Mouse (Mus musculus) erythroid progenitor cell, adult 5-6 weeks (primary cell): ENCODE data around the gene Ralgds. TPM values are rescaled to one million over a fixed set of nuclear protein-coding genes. Genes with fewer than 3 reads are reported as not detected.

Experiments used
- ATAC-seq: replicated peaks from 2 replicates; pipeline ENCODE4 v1.8.0; 2016; ENCODE audit warnings: moderate number of reproducible peaks, mild to moderate bottlenecking, moderate TSS enrichment, inconsistent platforms; ENCODE audit not compliant: poor library complexity, low FRiP score, severe bottlenecking
- total RNA-seq, 2 experiments: library from RNA; stranded (forward) in 1 of 2; stranded (reverse) in 1 of 2; fragments of 150-400 nt in 1 of 2; fragments of 186-747, 209-891 nt in 1 of 2; gene quantifications; 2 replicates each; pipeline versions ENCODE4 v1.2.3 to v1.2.4; 2015 to 2017; ENCODE audit warnings: low replicate concordance in 2 of 2

The Ralgds gene
- total RNA-seq, 2 experiments from 2014 or later, result 0.84 to 0.98 TPM

DNA sequence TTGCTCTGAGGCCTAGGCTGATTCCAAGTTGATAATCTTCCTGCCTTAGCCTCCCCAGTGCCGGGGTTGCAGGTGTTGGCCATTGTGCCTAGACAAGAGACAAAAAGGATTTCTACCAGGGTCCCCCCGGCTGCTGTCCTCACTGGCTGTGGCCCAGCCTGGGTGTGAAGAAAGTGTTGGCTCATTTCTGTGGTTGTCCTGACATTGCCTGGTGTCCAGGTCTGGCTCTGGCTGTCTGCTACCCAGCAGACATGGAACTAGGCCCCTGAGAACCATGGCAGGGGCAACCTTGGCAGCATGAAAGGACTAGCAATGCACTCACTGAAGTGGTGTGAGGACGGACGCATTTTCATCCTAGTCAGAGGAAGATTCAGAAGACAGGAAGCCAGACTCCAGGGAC is 16.9 kb downstream of the Ralgds start:
- ATAC-seq, result no peak

DNA sequence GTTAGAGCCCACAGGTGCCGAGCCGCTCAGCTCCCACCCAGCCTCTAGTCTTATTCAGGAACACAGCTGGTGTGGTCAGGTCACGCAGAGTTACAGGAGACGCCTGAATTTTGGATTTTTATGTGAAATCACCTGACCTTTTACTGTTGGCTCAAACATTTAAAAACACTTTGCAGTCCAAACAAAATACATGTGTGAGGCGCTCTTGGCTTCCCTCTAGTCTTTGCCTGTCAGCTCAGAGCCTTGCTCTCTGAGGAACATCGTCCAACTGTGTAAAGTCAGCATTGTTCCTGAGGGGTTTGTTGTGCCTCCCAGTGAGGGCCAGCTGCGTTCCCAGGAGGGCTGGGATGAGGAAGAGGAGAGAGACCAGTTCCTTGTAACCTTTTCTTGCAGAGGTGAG is 17.4 kb downstream of the Ralgds start:
- ATAC-seq, result no peak

DNA sequence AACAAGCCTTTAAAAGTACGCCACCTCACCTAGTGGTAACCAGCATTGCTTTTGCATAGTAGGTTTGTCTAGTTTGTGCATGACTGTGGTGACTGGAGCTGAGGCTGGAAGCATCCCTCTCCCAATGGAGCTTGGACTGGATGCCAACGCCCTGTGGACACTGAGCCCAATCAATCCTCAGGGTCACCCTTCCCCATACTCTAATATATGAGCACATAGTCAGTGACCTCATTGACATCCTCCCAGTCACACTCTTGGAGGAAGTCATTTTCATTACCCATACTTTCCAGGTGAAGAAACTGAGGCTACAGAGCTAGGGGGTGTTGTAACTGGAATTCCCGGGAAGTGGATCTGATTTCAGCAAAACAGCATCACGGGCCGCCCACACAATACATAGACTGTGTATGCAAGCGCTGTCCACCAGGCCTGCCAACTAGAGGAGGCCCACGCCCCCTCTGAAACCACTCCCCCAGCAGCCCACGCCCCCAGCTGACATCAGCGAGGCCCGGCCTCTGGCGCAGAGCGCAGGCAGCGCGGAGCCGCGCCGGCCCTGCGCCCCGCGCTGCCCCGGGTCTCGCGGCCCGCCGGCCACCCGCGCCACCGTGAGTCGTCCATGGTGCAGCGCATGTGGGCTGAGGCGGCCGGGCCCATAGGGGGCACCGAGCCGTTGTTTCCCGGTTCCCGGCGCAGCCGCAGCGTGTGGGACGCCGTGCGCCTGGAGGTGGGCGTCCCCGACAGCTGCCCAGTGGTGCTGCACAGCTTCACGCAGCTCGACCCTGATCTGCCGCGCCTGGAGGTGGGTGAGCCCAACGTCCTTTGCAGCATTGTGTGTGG is 20.2 kb downstream of the Ralgds start:
- ATAC-seq, result 0 out of 2 replicates have a peak, but pooled peaks have one; percentile 24

DNA sequence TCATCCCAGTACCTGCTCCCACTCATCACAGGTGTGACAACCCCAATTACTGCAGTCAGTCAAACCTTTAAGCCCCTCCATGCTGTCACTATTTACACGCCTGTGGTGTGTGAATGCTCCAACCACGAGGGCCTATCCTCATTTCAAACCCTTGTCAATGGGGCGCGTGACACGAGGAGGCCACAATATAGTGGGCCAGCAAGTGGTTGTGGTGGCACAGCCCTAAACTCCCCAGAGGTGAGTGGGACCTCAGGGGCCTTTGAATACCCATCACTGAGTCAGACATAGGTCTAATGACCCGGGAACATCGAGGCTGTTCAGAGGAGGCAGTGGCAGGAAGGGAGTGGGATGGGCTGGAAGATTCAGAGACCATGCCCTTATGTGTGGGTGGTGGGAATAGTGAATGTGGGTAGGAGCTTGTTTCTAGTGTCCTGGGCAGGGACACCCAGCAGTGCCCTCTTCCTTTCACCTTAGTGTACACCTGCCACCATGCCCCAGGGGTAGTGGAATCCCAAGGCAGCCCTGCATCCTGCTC is 21.0 kb downstream of the Ralgds start:
- ATAC-seq, result no peak

DNA sequence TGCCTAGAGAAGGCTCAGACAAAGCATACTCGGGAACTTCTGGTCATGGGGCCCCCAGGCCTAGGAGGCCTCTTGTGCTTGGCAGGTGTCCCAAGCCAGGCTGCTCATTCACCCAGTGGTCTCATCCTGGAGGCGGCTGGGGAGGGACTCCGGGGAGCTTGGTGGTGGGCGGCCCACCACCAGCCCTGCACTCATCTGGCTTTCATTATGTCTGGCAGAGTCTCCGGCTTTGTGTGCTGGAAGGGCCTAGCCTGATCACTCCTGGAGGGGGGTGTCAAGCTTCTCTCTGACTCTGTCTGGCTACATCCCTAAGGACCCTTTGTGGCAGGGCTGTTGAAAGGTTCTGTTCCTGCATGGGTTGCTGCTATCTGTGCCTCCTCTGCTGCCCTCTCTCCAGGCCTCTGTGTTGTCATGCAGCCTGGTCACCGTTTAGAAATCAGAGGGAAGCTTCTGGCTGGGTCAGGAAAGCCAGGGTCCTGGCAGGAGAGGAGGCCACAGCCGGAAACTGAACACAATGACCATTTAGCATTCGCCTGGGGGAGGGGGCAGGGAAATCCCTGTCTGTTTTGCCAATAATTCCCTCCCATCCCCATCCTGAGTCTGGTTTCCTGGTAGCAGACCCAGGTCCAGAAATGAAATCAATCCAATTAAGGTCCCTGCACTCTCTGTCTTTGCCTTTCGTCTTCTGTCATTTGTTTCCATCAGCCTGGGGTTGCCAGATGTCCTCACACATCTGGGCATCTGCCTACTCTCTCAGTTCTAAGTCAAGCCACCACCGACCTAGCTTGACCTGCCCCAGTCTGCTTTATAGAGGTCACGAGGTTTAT is 21.7 kb downstream of the Ralgds start:
- no peak for ATAC-seq

DNA sequence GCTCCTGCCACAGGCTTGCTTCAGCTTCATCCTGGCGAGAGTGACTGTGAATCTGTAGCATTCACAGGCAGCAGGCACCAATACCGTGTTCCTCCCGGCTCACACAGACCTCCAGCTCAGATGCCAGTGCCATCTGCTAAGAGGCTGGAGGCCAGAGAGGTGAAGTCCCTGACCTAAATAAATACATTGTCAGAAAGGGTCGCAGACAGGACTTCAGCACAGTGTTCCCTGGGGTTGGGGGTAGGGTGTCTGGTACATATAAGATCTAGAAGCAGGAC is 22.3 kb downstream of the Ralgds start:
- no peak for ATAC-seq

DNA sequence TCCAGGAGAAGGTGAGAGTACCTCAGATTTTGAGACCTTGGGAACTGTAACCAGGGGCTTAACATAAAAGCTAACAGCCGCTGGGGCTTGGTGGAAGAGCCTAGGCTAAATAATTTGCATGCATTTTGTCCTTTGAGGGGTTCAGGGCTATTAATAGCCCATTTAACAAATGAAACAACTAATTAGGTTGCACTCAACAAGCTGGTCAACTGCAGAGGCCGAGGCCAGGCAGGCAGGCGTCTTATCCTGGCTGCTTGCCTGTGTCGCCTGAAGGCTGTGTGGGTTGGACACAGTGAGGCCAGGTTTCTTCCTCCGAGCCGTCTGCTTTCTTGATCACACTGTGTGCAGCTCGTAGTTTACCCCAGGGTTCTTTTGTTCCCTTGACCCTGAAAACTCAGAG is 22.7 kb downstream of the Ralgds start:
- no peak for ATAC-seq

DNA sequence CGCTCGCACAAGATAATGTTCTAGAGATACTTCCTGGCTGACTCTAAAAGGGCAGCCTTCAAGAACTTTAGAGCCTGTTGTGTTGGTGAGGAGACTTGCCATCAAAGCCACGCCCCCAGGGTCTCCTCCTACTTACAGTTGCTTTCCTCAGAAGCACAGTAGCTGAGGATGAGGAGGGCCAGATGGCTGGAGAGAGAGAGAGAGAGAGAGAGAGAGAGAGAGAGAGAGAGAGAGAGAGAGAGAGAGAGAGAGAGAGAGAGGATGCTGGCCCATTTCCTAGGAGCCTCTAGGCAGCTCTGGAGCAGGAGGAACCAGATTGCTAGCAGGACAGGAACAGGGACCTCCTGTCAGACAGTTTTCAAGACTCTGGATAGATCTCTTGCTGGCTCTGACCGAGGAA is 23.2 kb downstream of the Ralgds start:
- ATAC-seq, result no peak

DNA sequence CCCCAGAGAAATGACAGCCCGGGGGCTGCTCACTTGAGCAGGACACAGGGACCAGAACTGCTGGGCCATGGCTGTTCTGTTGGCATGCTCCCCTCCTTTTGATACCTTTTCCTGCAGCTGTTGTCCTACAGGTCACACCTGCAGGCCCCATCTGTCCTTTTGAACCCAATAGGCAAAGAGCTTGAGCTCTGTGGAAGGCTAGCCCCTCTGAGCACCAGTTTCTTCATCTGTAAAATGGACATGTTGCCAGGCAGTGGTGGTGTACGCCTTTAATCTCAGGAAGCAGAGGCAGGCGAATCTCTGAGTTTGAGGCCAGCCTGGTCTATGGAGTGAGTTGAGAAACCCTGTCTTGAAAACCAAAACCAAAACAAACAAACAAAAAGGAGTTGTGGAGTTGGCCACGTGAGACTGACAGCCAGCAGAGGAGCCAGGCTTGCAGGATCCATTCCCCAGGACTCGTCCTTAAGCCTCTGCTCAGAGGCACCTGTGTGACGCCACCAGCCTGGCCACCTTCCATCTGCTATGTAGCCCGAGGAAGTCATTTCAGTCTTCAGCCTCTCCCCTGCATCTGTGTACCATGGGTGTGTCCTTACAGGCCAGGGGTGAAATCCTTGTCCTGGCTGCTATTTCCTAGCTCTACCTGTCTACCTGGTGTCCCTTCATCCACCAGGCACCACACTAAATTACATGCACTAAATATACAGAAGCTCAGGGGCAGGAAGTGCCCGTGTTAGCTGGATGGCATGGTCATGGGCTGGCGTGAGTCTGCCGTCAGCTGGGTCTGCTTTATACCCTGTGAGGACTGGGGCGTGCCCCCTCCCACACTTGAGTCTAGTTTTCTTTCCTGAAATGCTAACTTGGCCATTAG is 24.1 kb downstream of the Ralgds start:
- no peak for ATAC-seq

DNA sequence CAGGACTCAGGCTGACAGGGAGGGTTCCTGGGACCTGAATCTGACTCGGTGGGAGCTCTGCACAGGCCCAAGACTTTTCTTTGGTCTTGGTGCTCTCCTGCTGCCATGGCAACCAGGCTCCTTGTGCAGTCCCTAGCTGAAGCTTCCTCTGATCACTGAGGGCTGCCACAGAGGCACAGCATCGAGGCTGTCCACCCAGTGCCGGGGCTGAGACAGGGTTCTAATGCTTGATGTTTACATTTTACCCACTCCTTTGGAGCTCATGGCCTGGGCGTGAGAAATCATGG is 24.7 kb downstream of the Ralgds start:
- no peak for ATAC-seq

DNA sequence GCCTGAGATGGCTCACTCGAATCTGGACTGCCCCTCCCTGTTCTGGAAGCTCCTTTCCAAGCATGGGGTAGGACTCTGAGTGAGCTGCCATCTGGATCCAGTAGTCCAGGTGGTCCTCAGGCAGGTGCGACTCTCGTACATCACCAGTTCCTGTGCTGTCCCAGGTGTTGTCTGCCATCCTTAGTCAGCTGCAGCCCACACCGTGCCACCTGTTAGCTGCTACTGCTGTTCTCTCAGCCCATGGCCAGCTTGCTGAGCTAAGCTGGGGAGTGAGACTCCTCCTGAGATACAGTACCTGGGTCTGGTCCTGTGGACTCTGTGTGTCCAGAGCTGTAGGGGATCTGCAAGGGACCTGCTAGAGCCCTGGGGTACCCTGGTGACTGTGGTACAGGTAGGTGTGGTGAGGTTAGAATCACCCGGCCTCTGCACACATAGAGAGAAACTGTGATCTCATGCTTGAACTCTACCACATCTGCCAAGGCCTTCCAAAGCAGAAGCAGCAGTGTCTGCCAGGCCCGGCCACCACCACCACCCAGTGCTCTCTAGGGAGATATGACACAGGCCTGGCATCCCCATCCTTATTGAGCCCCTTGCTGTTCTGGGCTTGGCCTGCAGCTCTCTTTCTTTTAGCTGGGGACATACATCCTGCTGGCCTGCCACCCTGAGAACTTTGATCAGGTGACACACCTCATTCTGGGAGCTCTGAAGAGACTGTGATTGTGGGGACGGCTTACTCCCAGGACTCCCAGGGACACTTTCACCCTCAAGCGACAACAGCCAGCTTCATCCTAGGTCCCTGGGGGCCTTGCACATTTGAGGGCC is 25.3 kb downstream of the Ralgds start:
- no peak for ATAC-seq

DNA sequence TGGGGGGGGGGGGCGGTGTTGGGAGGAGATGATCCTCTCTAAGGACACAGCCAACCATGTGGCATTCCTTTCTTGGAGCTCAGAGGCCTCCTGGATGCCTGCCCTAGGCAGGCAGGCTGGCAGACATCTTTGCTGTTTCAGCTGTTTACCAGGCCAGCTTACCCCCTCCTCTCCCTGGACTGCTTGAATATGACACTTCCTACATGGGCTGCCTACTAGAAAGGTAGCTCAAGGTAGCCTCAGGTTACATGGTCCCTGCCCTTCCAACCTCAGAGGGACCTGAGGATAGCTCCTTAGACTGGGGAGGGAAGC is 25.8 kb downstream of the Ralgds start:
- ATAC-seq, result no peak

DNA sequence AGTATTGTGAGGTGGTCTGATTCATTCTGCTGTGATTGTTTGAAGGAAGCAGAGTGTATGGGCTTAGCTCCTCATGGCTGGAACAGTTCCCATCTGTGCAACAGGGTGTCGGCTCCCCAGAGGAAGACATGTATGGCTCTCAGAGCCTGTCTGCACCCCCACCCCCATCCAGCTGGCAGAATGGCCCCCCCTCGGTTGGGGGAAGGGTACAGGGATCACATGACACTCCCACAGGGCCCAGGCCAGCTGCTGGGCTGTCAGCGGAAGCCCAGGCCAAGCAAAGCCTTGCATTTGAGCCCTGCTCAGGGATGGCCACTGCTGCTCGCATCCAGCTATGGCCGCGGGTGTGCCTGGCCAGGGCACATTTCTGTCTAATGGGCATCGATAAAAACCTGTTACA is 26.3 kb downstream of the Ralgds start:
- no peak for ATAC-seq

DNA sequence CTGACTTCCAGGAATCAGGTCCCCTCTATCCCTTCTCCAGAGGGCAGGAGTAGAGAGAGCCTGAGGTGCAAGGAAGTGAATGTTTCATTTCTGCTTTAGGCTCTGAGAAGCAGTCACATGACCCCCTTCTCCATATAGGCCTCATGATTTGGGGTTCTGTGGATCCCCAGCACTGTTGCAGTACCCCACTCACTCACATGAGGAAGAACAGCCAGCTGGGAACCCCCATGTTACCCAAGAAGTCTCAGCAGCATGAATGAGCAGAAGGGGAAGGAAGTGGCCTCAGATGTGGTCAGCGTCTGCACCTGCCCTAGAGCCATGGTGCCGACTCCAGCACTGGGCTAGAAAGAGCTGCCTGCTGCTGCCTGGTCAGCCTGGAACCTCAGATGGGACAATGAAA is 27.0 kb downstream of the Ralgds start:
- ATAC-seq, result no peak

DNA sequence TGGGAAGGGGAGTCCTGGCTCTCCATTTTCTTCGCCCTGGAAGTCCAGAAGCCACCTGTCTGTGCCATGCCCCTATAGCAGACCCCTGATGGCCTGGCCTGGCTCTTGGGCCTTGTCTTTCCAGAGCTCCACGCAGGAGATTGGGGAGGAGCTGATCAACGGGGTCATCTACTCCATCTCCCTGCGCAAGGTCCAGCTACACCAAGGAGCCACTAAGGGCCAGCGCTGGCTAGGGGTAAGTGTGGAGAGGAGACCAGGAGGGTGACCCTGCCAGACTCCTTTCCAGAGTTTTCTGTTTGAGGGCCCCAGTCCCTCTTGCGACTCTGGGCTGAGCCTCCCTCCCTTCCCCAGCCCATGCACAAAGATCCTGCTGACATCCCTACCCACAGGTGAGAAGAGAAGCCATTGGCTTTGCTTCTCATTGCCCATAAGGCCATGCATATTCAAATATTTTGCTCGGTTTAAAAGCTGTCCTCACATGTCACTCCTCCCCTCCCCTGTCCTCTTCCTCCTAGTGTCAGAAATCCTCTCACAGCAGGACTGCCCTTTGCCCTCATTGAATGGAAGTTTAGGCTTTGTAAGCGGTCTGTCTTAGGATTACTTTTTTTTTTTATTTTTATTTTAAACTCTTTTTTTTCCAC is 27.8 kb downstream of the Ralgds start:
- ATAC-seq, result no peak

DNA sequence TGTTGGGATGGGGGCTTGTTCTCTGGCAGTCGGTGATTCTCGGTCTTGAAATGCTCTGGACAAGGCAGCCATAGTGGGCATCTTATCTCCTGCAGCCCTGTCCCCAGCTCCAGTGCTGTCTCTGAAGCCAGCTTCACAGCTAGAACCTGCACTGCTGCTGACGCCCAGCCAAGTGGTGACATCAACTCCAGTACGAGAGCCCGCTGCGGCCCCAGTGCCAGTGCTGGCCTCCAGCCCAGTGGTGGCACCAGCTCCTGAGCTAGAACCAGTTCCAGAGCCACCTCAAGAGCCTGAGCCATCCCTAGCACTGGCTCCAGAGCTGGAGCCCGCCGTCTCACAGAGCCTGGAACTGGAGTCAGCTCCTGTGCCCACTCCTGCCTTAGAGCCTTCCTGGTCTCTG is 31.0 kb downstream of the Ralgds start:
- no peak for ATAC-seq

DNA sequence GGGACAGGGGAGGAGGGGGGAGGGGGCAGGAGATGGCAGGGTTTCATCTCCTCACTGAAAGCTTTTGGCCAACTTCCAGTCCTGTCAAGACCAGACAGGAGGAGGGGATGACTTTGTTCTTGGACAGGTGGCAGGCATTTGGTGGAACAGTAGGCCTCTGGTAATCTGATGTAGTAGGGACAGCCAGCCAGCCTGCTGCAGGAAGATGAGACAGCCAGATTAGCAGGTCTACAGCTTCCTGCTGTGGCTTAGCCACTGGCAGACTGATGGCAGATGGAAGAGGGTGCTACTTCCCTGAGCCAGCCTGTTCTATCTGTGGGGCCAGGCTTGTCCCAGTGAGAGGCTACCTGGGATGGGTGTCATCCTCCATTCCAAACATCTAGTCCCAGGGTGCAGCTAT is 33.1 kb downstream of the Ralgds start:
- no peak for ATAC-seq

DNA sequence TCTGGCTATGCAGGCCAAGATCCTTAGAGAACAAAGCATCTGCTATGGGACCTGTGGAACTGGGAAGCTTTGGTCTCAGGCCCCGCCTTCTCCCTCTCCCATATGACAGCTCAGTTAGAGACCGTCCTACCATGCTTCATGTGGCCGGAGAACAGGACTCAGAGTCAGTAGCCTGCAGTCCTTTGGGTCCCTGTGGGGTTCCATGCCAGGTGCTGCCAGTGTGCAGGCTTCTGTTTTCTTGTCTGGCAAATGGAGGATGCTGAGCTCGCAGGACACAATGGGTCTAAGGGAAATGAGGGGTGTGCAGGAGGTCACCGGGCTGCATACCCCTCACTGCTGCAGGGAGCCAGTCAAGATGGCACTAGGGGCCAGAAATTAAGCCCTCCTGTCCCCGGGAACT is 33.6 kb downstream of the Ralgds start:
- ATAC-seq, result no peak
